Mouse (Mus musculus): Measurements from ENCODE around the gene Gm21836.
"Not testable (repeated sequence)": the region's sequence is repeated elsewhere in the genome, so short reads cannot be mapped to it uniquely, and the experiment has no call there.

The Gm21836 gene

DNA sequence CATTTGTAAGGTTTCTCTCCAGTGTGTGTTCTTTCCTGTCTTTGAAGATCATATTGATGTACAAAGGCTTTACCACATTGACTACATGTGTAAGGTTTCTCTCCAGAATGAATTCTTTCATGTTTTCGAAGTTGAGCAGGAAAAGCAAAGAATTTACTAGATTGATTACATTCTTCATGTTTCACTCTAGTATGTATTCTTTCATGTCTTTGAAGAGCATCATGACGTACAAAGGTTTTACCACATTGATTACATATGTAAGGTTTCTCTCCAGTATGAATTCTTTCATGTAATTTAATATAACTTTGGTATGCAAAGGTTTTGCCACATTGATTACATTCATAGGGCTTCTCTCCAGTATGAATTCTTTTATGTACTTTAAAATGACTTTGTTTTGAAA lies at the start of gene Gm21836:
Gene Gm21836 (minus strand): TSS at position 101 of the 400 bp plus-strand sequence.
- DNase-seq, result not testable (repeated sequence)

DNA sequence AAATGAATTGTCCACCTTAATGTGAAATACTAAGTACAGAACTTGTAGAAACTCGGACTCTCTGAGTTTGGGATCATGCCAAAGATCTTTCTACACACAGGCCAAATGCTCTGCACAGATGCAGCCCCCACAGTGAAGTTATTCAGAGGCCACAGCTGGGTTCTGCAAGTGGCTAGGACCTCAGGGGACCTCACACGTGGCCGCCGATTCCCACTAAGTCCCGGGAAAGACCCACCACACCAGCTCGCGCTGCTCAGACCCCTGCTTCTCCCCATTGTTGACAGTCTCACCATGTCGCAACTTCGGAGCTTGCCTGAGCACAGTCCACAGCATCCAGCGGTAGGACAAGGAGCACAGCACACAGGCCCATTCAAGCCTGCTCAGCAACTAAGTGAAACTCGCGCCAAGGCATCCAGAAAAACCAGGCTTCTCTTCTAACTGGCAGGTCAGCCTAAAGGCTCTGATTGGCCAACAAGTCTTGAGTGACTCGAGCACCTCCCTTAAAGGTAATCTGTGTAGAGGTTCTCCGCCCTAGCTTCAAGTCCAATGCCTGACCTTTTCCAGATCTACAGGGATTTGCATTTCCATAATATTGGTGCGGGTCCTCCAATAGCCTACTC lies 13.1 kb downstream of the Gm21836 start:
- not testable (repeated sequence) for DNase-seq

DNA sequence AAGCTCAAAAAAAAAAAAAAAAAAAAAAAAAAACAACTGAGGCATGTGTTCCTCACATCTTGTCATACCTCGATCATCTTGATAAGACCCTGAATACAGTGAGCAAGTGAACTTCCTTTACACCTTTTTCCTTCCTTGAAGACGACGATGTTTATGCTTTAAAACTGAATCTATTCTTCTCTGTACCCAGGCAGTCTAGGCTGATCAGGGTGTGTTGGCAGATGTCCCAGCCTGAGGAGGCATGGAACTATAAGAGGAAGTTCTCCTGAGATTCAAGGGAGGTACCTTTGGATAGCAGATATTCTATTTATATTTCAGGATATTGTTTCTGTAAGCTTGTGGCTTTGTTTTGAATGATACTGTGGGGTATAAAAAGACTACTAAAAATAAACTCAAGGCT lies 15.5 kb downstream of the Gm21836 start:
- no peak for DNase-seq

DNA sequence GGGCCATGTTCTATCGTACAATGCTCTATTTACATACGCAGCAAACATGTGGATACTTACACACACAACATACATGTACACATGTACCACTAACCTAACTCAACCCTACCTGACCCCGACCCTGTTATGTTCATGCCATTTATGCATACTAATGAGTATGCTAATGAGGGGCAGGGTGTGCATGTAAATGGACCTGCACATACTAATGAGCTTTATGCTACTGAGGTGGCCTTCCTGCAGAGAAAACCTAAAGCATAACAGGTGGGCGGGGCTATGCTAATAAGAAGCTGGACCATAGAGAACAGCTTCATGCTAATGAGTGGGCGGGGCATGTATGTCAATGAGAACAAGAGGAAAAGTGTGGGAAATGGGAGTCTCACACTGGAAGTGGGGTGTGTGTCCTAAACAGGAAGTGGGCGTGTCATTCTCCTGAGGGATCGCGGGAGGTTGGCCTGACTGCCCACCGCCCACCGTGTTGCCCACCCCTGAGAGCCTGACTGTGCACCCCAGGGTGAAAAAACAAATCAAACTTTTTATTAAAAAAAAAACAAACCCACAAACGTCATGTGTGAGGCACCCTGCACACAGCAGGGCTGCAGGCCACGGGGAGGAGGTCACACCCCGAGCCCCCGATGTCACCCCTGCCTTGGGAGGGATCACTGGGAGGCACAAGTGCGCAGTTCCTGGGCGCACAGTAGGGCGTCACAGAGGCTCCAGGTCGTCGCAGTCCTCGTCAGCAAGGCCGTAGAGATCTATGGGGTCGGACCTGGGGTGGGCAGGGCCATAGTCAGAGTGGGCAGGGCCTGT lies 17.3 kb downstream of the Gm21836 start, which contains the start of gene Ppp2r3d:
Gene Ppp2r3d (minus strand): TSS at position 803 of the 807 bp plus-strand sequence.
- DNase-seq, result peak; percentile 14

DNA sequence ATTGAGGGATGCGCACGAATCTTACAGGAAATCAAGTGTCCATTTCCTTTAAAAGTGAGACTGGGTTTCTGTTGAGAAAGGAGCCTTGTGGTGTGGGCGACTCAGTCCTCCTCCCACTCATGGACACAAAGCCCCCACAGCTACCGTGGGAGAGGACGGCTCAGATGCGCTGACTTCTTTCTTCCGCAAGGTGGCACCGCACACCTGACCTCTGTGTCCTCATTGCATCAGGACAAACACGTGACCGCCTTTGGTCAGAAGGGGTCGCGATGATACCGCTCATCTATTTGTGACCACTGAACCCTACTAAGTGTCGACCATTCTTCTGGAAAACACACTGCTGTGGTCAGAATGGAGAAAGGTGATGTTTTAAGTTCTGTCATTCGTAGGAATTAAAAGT lies 17.9 kb downstream of the Gm21836 start:
- no peak for DNase-seq

DNA sequence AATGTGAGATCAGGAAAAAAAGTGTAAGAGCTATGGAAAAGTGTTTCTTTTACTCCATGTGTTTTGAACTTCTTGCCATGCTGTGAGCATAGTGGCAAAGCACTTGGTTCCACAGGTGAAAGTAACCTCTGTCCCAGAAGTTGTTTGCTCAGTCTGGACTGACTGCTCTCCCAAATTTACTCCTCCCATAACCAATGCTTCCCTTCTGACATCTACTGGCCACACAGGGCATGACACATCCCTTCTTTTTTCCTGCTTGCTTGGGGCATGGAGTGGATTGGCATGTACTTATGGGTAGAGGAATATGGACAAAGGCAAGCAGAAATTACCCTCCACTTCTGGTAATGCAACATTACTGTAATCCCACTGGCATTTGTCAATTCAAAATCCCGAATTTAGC lies 37.0 kb downstream of the Gm21836 start:
- no peak for DNase-seq
